Mouse (Mus musculus): Measurements from ENCODE around the gene Glo1.

The Glo1 gene

DNA sequence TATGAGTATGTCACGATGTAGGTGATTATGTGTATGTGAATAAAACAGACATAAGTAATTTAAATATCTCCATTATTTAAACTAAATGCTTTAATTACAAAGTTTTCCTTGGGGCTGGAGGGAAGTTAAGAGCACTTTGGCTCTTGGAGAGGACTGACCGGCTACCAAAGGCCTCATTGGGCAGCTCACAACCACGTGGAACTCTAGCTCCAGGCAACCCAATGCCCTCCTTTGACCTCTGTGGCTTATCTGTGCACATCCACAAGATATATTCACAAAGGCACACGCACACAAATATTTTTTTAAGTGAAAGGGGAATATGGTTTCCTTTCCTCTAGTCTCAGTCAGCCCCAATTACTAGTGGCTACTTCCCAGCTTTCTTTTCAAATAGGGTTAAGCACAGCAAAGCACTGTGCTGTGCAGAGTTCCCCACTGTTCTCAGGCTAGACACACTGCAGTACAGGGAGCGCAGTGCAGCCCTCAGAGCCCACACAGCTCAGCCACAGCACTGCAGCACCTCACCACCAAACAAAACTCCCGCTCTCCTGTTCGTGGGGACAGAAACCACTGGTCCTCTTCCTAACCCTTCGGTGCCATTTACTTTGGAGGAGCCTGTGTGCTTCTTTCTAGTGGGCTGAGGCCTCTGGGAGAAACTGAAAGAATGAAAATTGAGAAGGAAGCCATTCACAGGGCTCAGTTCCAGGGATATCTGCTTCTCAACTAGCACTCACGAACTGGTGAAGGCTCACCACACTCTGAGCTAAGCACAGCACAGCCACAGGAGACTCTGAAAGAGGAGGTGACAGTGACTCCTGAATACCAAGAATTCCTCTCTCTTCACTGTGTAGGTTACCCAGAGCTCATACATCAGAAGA is 76.5 kb downstream of the Glo1 start:
- DNase-seq (ENCODE audit: extremely low read depth, low read depth, low spot score): no peak

DNA sequence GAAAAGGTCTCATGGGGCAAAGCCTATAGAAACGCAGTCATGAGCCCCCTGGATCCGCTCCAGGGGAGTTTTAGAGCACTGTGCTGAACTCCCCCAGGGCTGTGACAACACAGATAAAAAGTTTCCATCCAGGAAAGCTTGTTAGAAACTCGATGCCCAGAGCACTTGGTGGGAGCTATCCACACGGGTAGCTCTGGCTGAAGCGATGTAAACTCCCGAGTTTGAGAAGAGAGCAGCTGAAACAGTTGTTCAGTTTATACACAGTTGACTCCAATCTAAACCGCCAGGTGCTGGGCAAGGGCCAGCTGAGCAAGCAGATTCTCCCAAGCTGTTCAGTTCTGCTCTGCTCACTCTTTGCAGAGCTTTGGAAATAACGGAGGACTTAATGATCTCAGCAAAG is 87.6 kb downstream of the Glo1 start:
- DNase-seq (ENCODE audit: extremely low read depth, low read depth, low spot score): no peak

- DNase-seq (ENCODE audit: extremely low read depth, low read depth, low spot score): no peak
These were observed 90.0 kb downstream of the Glo1 start for GRCm38 (mm10) chr17:30536651-30537050.
